Mouse (Mus musculus) liver, embryonic 14.5 days (tissue): ENCODE measurements at regions not wholly inside any gene's neighbourhood (a gene's known extent, or its start where the extent isn't known, plus 50 kb on each side); places are given as distances from the start of the nearest gene placed in this dataset.

ENCODE experiments used
- ATAC-seq: fragments of 200-750 bp; cut with Nextera tagmentation; 2 replicates; pipeline ENCODE4 v1.8.0; 2017; ENCODE audit warnings: moderate number of reproducible peaks, mild to moderate bottlenecking, moderate library complexity; ENCODE audit not compliant: insufficient read depth
- DNase-seq, 3 experiments: peaks; one replicate each; pipeline ENCODE4 v3.0.0-alpha.2; 2012 to 2013; ENCODE audit warnings: low read depth in 3 of 3, low spot score in 3 of 3
- H3K27ac ChIP-seq: fragments of 300-500 bp; sonication (generic); 2 replicates; pipeline ENCODE4 v1.5.1; 2014; ENCODE audit warnings: moderate library complexity, mild to moderate bottlenecking, control low read depth, inconsistent platforms
- H3K27me3 ChIP-seq: fragments of 300-500 bp; sonication (generic); 2 replicates; pipeline ENCODE4 v1.6.1; 2014; ENCODE audit warnings: mild to moderate bottlenecking, low read length, moderate library complexity; ENCODE audit not compliant: control insufficient read depth, insufficient read depth
- H3K36me3 ChIP-seq: fragments of 300-500 bp; sonication (generic); replicated peaks from 2 replicates; pipeline ENCODE4 v1.6.1; 2014; ENCODE audit warnings: low read depth; ENCODE audit not compliant: control insufficient read depth, insufficient read depth
- H3K4me1 ChIP-seq, 2 experiments: fragments of 200-500 bp in 1 of 2; fragments of 300-500 bp in 1 of 2; sonication (generic) in 1 of 2; replicated peaks; 2 replicates each; pipeline ENCODE4 v1.6.1; 2012 to 2014; ENCODE audit warnings: antibody characterized with exemption in 1 of 2, inconsistent platforms in 1 of 2, low read length in 1 of 2; ENCODE audit not compliant: control insufficient read depth in 2 of 2, insufficient read depth in 2 of 2
- H3K4me2 ChIP-seq: fragments of 300-500 bp; sonication (generic); 2 replicates; pipeline ENCODE4 v1.6.1; 2014; ENCODE audit warnings: low read depth, mild to moderate bottlenecking, control low read depth, moderate library complexity
- H3K4me3 ChIP-seq, 2 experiments: fragments of 200-500 bp in 1 of 2; fragments of 300-500 bp in 1 of 2; sonication (generic) in 1 of 2; 2 replicates each; pipeline ENCODE4 v1.5.1; 2012 to 2014; ENCODE audit warnings: low read depth in 2 of 2, low read length in 2 of 2, mild to moderate bottlenecking in 2 of 2, control low read depth in 1 of 2, inconsistent platforms in 1 of 2, moderate library complexity in 1 of 2; ENCODE audit not compliant: insufficient read depth in 1 of 2
- H3K9ac ChIP-seq: fragments of 300-500 bp; sonication (generic); replicated peaks from 2 replicates; pipeline ENCODE4 v1.6.1; 2014; ENCODE audit warnings: mild to moderate bottlenecking, control low read depth, moderate library complexity
- H3K9me3 ChIP-seq: fragments of 300-500 bp; sonication (generic); 2 replicates; pipeline ENCODE4 v1.6.1; 2016; ENCODE audit warnings: low read length, mixed read lengths; ENCODE audit not compliant: control insufficient read depth
- CTCF ChIP-seq: IDR thresholded peaks from 2 replicates; pipeline ENCODE4 v1.5.1; 2016; ENCODE audit warnings: antibody characterized with exemption, low read depth, control low read depth
- EP300 ChIP-seq: IDR thresholded peaks from 2 replicates; pipeline ENCODE4 v1.6.1; 2016; ENCODE audit warnings: antibody characterized with exemption, low read depth
- WGBS: fragments of 180-500 bp; shearing (Covaris S2); extraction: QIAGEN DNeasy Blood & Tissue Kit; methylation state at CpG from one replicate; pipeline ENCODE4 v1.1.7; 2014; ENCODE audit not compliant: insufficient replicate concordance; 5-methylcytosine and 5-hydroxymethylcytosine counted together

DNA sequence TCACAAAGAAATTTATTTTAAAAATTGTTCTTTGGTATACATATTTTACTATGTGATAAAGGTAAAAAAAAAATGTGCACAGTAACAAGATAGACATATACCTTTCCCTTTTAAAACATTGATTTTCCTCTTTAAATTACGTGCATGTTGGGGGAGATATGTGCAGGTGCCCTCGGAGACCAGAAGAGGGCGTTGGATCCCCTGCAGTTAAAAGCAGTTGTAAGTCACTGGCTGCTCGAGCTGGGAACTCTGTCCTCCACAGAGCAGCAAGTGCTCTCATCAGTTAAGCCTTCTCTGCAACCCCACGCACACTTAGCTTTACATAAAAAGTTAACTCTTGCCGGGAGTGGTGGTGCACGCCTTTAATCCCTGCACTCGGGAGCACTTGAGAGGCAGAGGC is 172.3 kb upstream of the Foxn2 start:
- Histone ChIP-seq H3K27me3 (no peaks in the 10 kb centered on the region), H3K9ac (no peak overlapping the region), H3K9me3 (no peaks in the 10 kb centered on the region), H3K4me1 (no peaks in the 10 kb centered on the region; a peak in 1 of 4 replicates), H3K36me3 (no peaks in the 10 kb centered on the region), H3K4me3 (no peak overlapping the region), H3K4me2 (no peak overlapping the region), H3K27ac (no peak overlapping the region)
- TF ChIP-seq CTCF (no peak), EP300 (no peak)
- ATAC-seq = no peak
- no peak for DNase-seq
- 64% methylated on average over 8 of the region's 8 CpGs for WGBS

DNA sequence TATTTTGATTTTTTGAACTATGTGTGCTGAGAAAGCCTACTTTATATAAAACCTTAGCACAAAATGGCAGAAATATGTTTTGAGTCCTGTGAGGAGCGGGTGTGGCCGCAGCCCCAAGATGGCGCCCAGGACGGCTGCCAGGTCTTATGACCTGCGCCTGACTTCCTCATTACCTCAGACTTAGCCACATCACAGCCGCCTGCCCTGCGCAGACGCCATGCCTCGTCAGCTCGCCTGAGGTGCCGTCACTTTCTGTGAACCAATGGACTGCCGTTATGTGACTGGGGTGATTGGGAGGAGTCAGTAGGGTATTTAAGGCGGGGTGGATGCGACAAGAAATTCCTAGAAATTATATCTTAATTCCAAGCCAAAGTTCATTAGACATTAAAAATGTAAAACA is 171.7 kb upstream of the Foxn2 start:
- no peak for TF ChIP-seq EP300
- TF ChIP-seq CTCF = no peak
- Histone ChIP-seq H3K27ac (no peak overlapping the region), H3K9ac (no peak overlapping the region), H3K27me3 (no peaks in the 10 kb centered on the region), H3K9me3 (no peaks in the 10 kb centered on the region), H3K4me2 (no peak overlapping the region), H3K36me3 (no peaks in the 10 kb centered on the region), H3K4me1 (no peaks in the 10 kb centered on the region; a peak in 1 of 4 replicates), H3K4me3 (no peak overlapping the region)
- ATAC-seq = no peak
- WGBS = 79% methylated on average over 14 of the region's 14 CpGs
- no peak for DNase-seq

DNA sequence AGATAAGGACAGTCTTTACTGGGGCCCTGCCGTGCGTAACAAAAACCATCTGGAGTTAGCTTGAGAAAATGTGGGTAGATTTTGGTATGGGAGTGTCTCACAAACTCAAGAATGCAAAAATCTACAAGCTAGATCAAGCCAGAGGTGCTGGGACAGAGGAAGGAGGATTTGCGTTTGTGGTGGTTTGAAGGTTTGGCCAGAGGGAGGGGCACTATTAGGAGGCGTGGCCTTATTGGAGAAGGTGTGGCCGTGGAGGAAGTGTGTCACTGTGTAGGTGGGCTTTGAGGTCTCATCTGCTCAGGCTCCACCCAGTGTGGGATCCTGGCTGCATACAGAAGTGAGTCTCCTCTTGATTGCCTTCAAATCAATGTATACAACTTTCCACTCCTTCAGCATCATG is 169.6 kb upstream of the Foxn2 start:
- Histone ChIP-seq H3K4me3 (no peak overlapping the region), H3K4me1 (no peaks in the 10 kb centered on the region), H3K27ac (no peak overlapping the region), H3K9ac (no peak overlapping the region), H3K36me3 (no peaks in the 10 kb centered on the region), H3K27me3 (no peaks in the 10 kb centered on the region), H3K9me3 (no peaks in the 10 kb centered on the region), H3K4me2 (no peak overlapping the region)
- DNase-seq = no peak
- WGBS = 58% methylated on average over 5 of the region's 5 CpGs
- no peak for TF ChIP-seq EP300
- TF ChIP-seq CTCF = no peak
- ATAC-seq = no peak

DNA sequence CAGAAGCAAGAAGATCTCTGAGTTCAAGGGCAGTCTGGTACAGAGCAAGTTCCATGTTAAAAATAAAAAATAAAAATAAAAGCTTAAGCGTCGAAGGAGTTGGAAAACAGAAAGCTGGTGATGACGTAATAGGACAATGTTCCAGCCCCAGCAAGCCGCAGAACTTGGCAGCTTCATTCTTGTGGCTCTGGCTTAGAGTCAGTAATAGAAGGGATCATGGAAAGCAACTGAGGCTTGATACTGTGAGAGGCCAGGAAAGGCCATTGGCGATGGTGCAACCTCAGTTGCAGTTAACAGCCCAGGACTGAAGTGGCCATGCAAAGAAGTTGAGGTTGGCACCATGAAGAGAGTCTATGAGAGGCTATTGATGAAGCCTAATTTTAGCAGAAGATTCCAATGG is 168.3 kb upstream of the Foxn2 start:
- Histone ChIP-seq H3K9me3 (no peaks in the 10 kb centered on the region), H3K4me3 (no peak overlapping the region), H3K27ac (no peak overlapping the region), H3K4me2 (no peak overlapping the region), H3K9ac (no peak overlapping the region), H3K27me3 (no peaks in the 10 kb centered on the region), H3K36me3 (no peaks in the 10 kb centered on the region), H3K4me1 (no peaks in the 10 kb centered on the region)
- WGBS = 73% methylated on average over 5 of the region's 5 CpGs
- DNase-seq = no peak
- ATAC-seq = no peak
- TF ChIP-seq EP300 = no peak
- TF ChIP-seq CTCF = no peak

DNA sequence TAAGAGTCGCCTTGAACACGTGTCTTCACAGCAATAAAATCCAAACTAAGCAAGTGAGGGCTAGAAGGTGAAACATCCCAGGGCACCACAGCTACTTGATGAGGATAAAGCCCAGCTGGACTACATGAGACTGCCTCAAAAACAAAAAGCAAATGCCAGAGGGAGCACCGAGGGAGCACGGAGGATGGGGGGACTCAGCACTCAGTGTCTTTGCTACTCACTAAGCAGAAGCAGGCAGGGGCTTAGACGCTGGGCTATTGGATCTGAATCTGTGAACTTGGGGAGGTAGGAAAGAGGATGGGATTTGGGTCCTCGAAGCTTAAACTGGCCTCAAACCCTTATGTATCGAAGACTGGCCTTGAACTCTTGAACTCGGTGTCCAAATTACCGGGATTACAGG is 167.0 kb upstream of the Foxn2 start:
- H3K4me1 ChIP-seq = no peaks in the 10 kb centered on the region
- H3K9me3 ChIP-seq = no peaks in the 10 kb centered on the region
- H3K27me3 ChIP-seq = no peaks in the 10 kb centered on the region
- H3K36me3 ChIP-seq = no peaks in the 10 kb centered on the region
- H3K27ac ChIP-seq = no peak overlapping the region
- no peak for ATAC-seq
- no peak overlapping the region for H3K4me2 ChIP-seq
- no peak for TF ChIP-seq CTCF
- TF ChIP-seq EP300 = no peak
- no peak for DNase-seq
- no peak overlapping the region for H3K4me3 ChIP-seq
- no peak overlapping the region for H3K9ac ChIP-seq
- 75% methylated on average over 9 of the region's 9 CpGs for WGBS
